8 mouse cellular contexts compared by ENCODE assay signal in the genomic region with DNA sequence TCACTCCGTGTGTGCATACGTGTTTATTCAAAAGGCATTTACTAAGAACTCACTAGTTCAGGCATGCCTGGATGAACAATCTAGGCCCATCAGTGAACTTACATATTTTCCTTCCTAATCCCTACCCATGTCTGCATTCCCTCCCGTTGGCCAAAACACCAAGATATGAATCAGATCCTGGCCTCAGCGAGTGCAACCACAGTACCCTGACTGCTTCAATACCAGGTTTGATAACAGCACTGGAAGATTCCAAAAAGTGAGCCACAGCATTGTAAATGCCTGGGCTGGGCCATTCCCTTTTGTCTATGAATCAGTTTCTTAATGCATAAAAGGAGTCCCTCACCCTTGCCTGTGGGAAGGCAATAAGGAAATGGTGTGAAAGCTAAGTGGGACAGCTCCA. TPM values are rescaled to one million over a fixed set of nuclear protein-coding genes. Genes with fewer than 3 reads are reported as not detected.
A peak's percentile ranks its signal among the peaks of the same experiment; 100 is the strongest.
DNase-seq lines count a peak whose midpoint lies in the region; ATAC-seq and TF ChIP-seq lines count a peak whose summit lies in the region.

No protein-coding gene starts in this region.

- no peak for TF ChIP-seq EP300 in liver, embryonic 14.5 days (IDR thresholded peaks at IDR 0.05; ENCODE audit: low read depth)

- no peak for DNase-seq in heart, embryonic 10.5 days (ENCODE audit: low spot score)
- no peak for DNase-seq in heart, postnatal 36 days
- peak; percentile 34 for DNase-seq in 416B (ENCODE audit: low read depth)
- no peak for DNase-seq in liver, embryonic 14.5 days (ENCODE audit: low read depth in 3 of 3, low spot score in 3 of 3)
- no peak for DNase-seq in yolk sac, embryonic 10.5 days (ENCODE audit: low spot score)
- DNase-seq in adrenal gland, postnatal 14 days = no peak
- DNase-seq in gastrocnemius, postnatal 14 days = no peak

- no peaks in the 10 kb centered on the region for H3K9me3 ChIP-seq in heart, embryonic 10.5 days
- no peaks in the 10 kb centered on the region for H3K9me3 ChIP-seq in forebrain, embryonic 12.5 days
- no peaks in the 10 kb centered on the region for H3K9me3 ChIP-seq in liver, embryonic 14.5 days (ENCODE audit: control insufficient read depth, low read length)

- peak overlapping the region; percentile 70 for H3K4me3 ChIP-seq in heart, embryonic 10.5 days
- peak overlapping the region; percentile 73 for H3K4me3 ChIP-seq in forebrain, embryonic 12.5 days (replicated peaks)
- peak overlapping the region; percentile 61 to 81; a peak in 2 of 4 replicates for H3K4me3 ChIP-seq in liver, embryonic 14.5 days (ENCODE audit: insufficient read depth in 1 of 2, low read depth in 2 of 2, low read length in 2 of 2)

- TF ChIP-seq CTCF in liver, embryonic 14.5 days (IDR thresholded peaks at IDR 0.05; ENCODE audit: low read depth) = no peak

- no peak for ATAC-seq in forebrain, embryonic 12.5 days (ENCODE audit: low FRiP score)
- no peak for ATAC-seq in liver, embryonic 14.5 days (ENCODE audit: insufficient read depth)

- H3K9ac ChIP-seq in forebrain, embryonic 12.5 days = peak overlapping the region; percentile 62; the same call in 1 of the 2 replicates
- no peak overlapping the region for H3K9ac ChIP-seq in liver, embryonic 14.5 days (replicated peaks)

- whole genome bisulfite sequencing in heart, embryonic 10.5 days = 52% methylated on average over 4 of the region's 4 CpGs
- 68% methylated on average over 4 of the region's 4 CpGs for WGBS in forebrain, embryonic 12.5 days
- 43% methylated on average over 4 of the region's 4 CpGs for WGBS in liver, embryonic 14.5 days (ENCODE audit: insufficient replicate concordance)

- intact Hi-C loops in heart, postnatal 36 days (cut with DNase I) = no loop called here
- intact Hi-C loops in gastrocnemius, postnatal 14 days (cut with DNase I; ENCODE audit: low total_unique reads) = no loop called here

- H3K27ac ChIP-seq in heart, embryonic 10.5 days = no peak overlapping the region
- H3K27ac ChIP-seq in forebrain, embryonic 12.5 days = no peak overlapping the region
- no peak overlapping the region for H3K27ac ChIP-seq in liver, embryonic 14.5 days

- peak overlapping the region; percentile 94 for H3K4me2 ChIP-seq in forebrain, embryonic 12.5 days
- peak overlapping the region; percentile 97 for H3K4me2 ChIP-seq in liver, embryonic 14.5 days (ENCODE audit: low read depth)

- H3K4me1 ChIP-seq in heart, embryonic 10.5 days = 0 out of 2 replicates have a peak, but pooled peaks cover 12% of the 10 kb centered on the region
- H3K4me1 ChIP-seq in forebrain, embryonic 12.5 days = peaks cover 12% of the 10 kb centered on the region; the same call in 1 of the 2 replicates
- peaks cover 11% of the 10 kb centered on the region in 2 experiments for H3K4me1 ChIP-seq in liver, embryonic 14.5 days (replicated peaks; ENCODE audit: control insufficient read depth in 2 of 2, insufficient read depth in 2 of 2, low read length in 1 of 2)

- no peaks in the 10 kb centered on the region for H3K36me3 ChIP-seq in heart, embryonic 10.5 days
- no peaks in the 10 kb centered on the region for H3K36me3 ChIP-seq in forebrain, embryonic 12.5 days (replicated peaks)
- H3K36me3 ChIP-seq in liver, embryonic 14.5 days (replicated peaks; ENCODE audit: control insufficient read depth, insufficient read depth, low read depth) = no peaks in the 10 kb centered on the region

- peaks cover 47% of the 10 kb centered on the region for H3K27me3 ChIP-seq in heart, embryonic 10.5 days (ENCODE audit: insufficient read depth, poor library complexity, severe bottlenecking)
- H3K27me3 ChIP-seq in forebrain, embryonic 12.5 days = peaks cover 49% of the 10 kb centered on the region
- peaks cover 21% of the 10 kb centered on the region for H3K27me3 ChIP-seq in liver, embryonic 14.5 days (ENCODE audit: control insufficient read depth, insufficient read depth, low read length)

RNA-seq across cellular contexts. Expression of gene Tbc1d2, which starts 0.8 kb away (rescaled TPM):
- 0.55 and 0.98 TPM in 2 replicates for polyA plus RNA-seq in heart, embryonic 10.5 days (2016; fragmentation: Nextera tagmentation; extraction: Ambion mirVana)
- total RNA-seq in heart, postnatal 36 days (2021) = 1 to 10 TPM; 1.6 to 1.9 TPM
- polyA plus RNA-seq in forebrain, embryonic 12.5 days (2016; fragmentation: Nextera tagmentation; extraction: Ambion mirVana) = 0.83 and 0.98 TPM in 2 replicates
- polyA plus RNA-seq in liver, embryonic 14.5 days (2012; rRNA removed) = 0.44 TPM in 2 replicates
- polyA plus RNA-seq in liver, embryonic 14.5 days (2014; fragmentation: Nextera tagmentation; extraction: Ambion mirVana) = 0.29 and 0.39 TPM in 2 replicates
- total RNA-seq in adrenal gland, postnatal 14 days (2021) = 2.0 and 3.1 TPM in 2 replicates
- 1 to 10 TPM; 1.1 TPM for total RNA-seq in gastrocnemius, postnatal 14 days (2021)

RNA-seq across cellular contexts. Expression of gene Coro2a, which starts 47.2 kb away (rescaled TPM):
- 0.89 and 1.4 TPM in 2 replicates for polyA plus RNA-seq in heart, embryonic 10.5 days (2016; fragmentation: Nextera tagmentation; extraction: Ambion mirVana)
- total RNA-seq in heart, postnatal 36 days (2021) = under 1 TPM; 0.28 to 0.46 TPM
- polyA plus RNA-seq in forebrain, embryonic 12.5 days (2016; fragmentation: Nextera tagmentation; extraction: Ambion mirVana) = 1.7 and 2.8 TPM in 2 replicates
- polyA plus RNA-seq in liver, embryonic 14.5 days (2012; rRNA removed) = 2.4 and 2.6 TPM in 2 replicates
- 1.9 and 2.7 TPM in 2 replicates for polyA plus RNA-seq in liver, embryonic 14.5 days (2014; fragmentation: Nextera tagmentation; extraction: Ambion mirVana)
- 3.3 and 5.3 TPM in 2 replicates for total RNA-seq in adrenal gland, postnatal 14 days (2021)
- total RNA-seq in gastrocnemius, postnatal 14 days (2021) = under 1 TPM; 0.27 to 0.66 TPM
